Mouse (Mus musculus): ENCODE results near the gene Nme6.
"Not testable (repeated sequence)": the region's sequence is repeated elsewhere in the genome, so short reads cannot be mapped to it uniquely, and the experiment has no call there.

The Nme6 gene

DNA sequence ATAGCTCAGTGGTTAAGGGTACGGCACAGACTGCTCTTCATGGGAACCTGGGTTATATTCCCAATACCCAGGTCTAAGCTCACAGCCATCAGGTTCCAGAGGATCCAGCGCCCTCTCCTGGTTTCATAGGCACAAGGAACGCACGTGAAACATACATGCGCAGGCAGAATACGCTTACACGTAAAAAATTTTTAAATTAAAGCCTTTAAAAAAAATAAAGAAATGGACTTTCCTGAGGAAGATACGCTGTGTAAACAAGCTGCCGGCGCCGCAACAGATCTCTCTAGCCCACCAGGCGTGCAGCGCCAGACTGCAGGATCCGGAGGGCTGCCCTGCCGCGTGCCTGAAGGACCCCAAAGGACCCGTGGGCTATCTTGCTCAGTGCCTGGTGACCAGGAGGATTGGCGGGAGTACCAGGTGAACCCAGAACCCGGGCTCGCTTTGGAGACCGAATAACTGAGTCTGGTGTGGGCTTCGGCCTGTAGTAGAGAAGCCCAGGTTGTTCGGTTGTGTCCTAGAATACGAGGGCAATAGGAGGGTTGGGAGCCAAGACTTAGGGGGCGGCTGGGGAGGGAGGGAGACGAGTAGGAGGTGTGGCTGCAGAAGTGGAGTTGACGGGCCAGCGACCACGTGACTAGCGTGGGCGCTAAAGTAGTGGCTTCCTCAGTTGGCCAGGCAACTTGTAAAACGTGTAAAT is at the start of gene Nme6:
TSS of gene Nme6 (plus strand) at position 359 of the 697 bp plus-strand sequence.
- peak; percentile 90 for ATAC-seq (ENCODE audit: insufficient number of reproducible peaks, low FRiP score, low TSS enrichment)

- not testable (repeated sequence) for ATAC-seq (ENCODE audit: insufficient number of reproducible peaks, low FRiP score, low TSS enrichment)
Observed at GRCm38 (mm10) chr9:109790570-109790969, 42.0 kb upstream of the Nme6 start, which contains the start of gene Fbxw27. Fbxw27 (minus strand) TSS chr9:109790670.

- ATAC-seq (ENCODE audit: insufficient number of reproducible peaks, low FRiP score, low TSS enrichment): no peak
Observed at GRCm38 (mm10) chr9:109795221-109795620, 37.3 kb upstream of the Nme6 start.

GRCm38 (mm10) chr9:109795811-109796210 is 36.7 kb upstream of the Nme6 start:
- ATAC-seq (ENCODE audit: insufficient number of reproducible peaks, low FRiP score, low TSS enrichment): no peak

- no peak for ATAC-seq (ENCODE audit: insufficient number of reproducible peaks, low FRiP score, low TSS enrichment)
Observed at GRCm38 (mm10) chr9:109798051-109798450, 34.5 kb upstream of the Nme6 start.

GRCm38 (mm10) chr9:109805596-109805995 is 27.0 kb upstream of the Nme6 start:
- not testable (repeated sequence) for ATAC-seq (ENCODE audit: insufficient number of reproducible peaks, low FRiP score, low TSS enrichment)

GRCm38 (mm10) chr9:109806260-109806659 is 26.3 kb upstream of the Nme6 start:
- no peak for ATAC-seq (ENCODE audit: insufficient number of reproducible peaks, low FRiP score, low TSS enrichment)

DNA sequence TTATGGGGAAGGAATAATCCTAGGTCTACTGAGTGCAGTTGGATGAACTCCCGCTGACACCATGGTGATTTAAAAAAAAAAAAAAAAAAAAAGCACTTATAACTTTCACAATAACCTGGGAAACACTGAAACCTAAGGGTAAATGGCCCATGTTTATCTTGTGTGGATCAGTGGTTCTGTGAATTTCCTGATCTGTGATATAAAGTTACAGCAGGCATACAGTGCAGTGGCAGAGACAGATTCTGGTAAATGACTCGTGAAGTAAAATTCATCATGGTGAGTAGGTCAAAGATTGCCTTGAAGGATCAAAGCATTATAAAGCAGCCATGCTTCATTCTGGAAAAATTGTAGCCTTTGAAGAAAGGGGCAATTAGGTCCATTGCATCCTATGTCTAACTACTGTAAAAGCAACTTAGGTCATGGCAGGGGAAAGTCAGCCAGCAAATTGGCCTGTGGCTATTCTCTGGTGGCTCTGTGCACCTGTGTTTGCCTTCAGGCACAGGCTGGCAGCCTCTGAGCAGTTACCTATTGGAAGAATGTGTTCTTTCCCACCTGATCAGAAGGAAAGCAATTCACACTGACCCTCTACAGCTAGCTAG is 25.8 kb upstream of the Nme6 start:
- no peak for ATAC-seq (ENCODE audit: insufficient number of reproducible peaks, low FRiP score, low TSS enrichment)

- ATAC-seq (ENCODE audit: insufficient number of reproducible peaks, low FRiP score, low TSS enrichment): no peak
Observed at GRCm38 (mm10) chr9:109807898-109808297, 24.7 kb upstream of the Nme6 start.

DNA sequence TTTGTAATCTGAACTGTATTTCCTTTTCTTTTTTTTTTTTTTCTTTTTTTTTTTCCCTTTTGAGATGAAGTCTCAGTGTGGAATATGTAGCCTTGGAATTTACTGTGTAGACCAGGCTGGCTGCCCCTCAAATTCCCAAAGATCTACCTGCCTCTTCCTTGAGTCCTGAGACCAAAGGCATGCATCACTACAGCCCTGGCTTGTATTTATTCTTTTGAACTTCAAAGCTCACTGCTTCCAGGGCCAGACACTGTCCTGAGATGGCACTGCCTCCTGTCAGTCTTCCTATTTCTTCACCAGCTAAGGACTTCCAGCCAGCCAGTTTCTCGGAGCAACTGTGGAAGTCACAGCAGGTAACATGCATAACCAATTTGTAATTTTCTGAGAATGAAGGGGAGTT is 20.6 kb upstream of the Nme6 start, which contains the start of gene Spink8:
TSS of gene Spink8 (plus strand) at position 301 of the 400 bp plus-strand sequence.
- ATAC-seq (ENCODE audit: insufficient number of reproducible peaks, low FRiP score, low TSS enrichment): no peak

GRCm38 (mm10) chr9:109813424-109813823 is 19.1 kb upstream of the Nme6 start:
- no peak for ATAC-seq (ENCODE audit: insufficient number of reproducible peaks, low FRiP score, low TSS enrichment)

- no peak for ATAC-seq (ENCODE audit: insufficient number of reproducible peaks, low FRiP score, low TSS enrichment)
Observed at GRCm38 (mm10) chr9:109816341-109816740, 16.2 kb upstream of the Nme6 start.

DNA sequence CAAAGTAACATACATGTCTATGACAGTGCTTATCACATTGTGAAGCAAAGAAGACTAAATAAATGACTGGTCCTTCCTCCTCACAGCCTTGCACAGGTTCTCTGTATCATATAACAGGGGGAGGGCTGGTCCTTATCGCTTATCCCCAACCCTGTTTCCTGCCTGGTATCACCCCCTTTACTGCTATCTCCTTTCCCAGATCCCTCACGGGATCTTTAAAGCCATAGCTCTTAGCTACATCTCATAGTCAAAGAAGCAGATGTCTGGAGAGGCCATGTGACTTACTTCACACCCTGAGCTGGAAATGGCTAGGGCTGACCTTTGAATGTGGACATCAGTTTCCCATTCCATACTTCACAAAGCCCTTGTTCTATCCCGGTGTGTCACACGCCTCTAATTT is 6.8 kb upstream of the Nme6 start:
- no peak for ATAC-seq (ENCODE audit: insufficient number of reproducible peaks, low FRiP score, low TSS enrichment)

GRCm38 (mm10) chr9:109826181-109826580 is 6.4 kb upstream of the Nme6 start:
- no peak for ATAC-seq (ENCODE audit: insufficient number of reproducible peaks, low FRiP score, low TSS enrichment)

GRCm38 (mm10) chr9:109833088-109833412 is 501 bp downstream of the Nme6 start:
- ATAC-seq (ENCODE audit: insufficient number of reproducible peaks, low FRiP score, low TSS enrichment): no peak

DNA sequence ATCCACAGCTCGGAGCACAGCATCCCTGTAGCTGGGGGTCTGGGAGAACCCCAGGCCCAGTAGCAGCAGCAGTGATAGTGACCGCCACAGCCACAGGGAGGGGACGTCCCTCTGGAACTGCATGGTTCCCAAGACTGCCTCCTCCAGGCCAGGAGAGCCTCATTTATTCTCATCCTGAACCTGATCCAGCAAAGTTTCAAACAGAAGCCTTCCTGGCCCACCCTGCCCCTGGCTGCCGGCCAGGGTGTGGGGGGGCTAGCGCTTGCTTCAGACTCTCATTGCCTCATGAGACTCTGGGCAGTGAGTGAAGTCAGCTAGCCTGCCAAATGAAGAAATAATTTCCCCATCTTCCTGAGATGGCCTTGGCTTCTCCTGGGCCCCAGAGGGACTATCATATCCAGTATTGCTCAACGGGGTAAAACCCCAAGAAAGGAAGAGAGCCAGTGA is 16.8 kb downstream of the Nme6 start, which contains the start of gene Camp:
TSS of gene Camp (minus strand) at position 306 of the 447 bp plus-strand sequence.
- no peak for ATAC-seq (ENCODE audit: insufficient number of reproducible peaks, low FRiP score, low TSS enrichment)

DNA sequence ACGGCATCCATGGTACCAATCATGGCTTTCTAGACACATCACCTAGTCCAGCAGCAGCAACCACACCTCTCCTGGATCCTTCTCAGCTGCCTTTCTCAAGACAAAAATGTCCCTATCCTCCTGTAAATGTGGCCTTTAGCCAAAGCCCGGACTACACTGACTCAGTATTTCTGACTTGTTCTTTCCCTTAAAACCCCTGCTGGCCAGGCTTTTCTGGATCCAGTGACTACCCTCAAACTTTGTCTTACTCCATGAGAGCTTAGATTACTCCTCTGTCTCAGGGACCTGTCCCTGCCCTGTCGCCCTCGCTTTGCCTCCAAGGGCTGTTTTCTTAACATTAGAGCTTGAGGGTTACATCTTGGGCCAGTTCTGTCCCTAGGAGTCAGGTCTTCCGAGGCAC is 17.6 kb downstream of the Nme6 start:
- no peak for ATAC-seq (ENCODE audit: insufficient number of reproducible peaks, low FRiP score, low TSS enrichment)

- no peak for ATAC-seq (ENCODE audit: insufficient number of reproducible peaks, low FRiP score, low TSS enrichment)
Observed at GRCm38 (mm10) chr9:109854341-109854740, 21.8 kb downstream of the Nme6 start.

GRCm38 (mm10) chr9:109855947-109856346 is 23.4 kb downstream of the Nme6 start:
- ATAC-seq (ENCODE audit: insufficient number of reproducible peaks, low FRiP score, low TSS enrichment): no peak

DNA sequence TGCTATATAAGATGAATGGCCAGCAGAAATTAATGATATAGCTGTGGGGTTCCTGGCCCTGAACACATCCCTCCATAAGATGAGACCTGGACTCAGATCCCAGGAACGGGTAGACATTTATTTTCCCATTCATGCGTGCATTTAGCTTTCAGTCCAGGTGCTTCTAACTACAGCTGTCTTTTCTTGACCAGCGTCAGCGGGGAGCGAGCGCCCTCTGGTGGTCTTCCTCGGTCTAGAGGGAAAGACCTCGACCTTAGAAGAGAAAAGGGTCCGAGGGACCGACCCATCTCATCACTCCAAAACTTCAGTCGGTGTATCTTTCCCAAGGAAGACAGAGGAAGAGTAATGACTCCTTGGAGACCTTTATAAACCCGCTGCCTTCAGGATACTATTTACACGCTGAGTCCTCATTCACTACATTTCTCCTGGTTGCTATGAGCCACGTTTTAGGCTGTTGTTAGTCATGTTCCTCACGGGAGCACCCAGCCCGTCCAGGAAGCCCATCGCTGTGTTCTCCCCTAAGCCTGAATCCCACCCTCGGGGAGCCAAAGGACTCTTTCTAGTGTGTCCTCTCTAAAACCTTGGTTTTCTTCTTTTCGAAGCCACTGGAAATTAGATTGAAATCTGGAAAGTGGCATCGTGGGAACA is 30.0 kb downstream of the Nme6 start:
- peak; percentile 49; the same call in 1 of the 2 replicates for ATAC-seq (ENCODE audit: insufficient number of reproducible peaks, low FRiP score, low TSS enrichment)

DNA sequence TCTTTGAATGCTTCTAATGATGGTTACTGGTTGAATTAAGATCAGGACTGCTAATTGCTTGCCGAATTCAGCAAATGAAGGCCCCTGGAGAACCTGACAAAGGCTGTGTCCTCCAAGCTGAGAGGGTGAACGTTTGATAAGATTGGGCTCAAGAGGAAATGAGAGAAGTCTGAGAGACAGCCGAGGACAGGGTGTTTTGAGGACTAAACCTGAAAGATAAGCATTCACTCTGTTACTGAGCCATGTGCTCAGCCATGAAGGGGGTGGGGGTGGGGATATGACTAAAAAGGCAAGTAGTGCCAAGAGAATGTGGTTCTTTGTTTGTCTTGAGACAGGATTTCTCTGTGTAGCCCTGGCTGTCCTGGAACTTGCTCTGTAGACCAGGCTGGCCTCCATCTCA is 30.5 kb downstream of the Nme6 start:
- ATAC-seq (ENCODE audit: insufficient number of reproducible peaks, low FRiP score, low TSS enrichment): no peak
